Mouse (Mus musculus) thymus, adult 2 months (tissue): ENCODE data around the gene Vmn1r16.

Experiments used
- CTCF ChIP-seq: fragments of 200-500 bp; IDR thresholded peaks from 2 replicates; pipeline ENCODE4 v1.5.1; 2012; ENCODE audit warnings: mild to moderate bottlenecking, control low read depth, low read length, moderate library complexity, borderline replicate concordance; ENCODE audit not compliant: control insufficient read depth, poor library complexity, insufficient read depth; ENCODE audit errors: extremely low read depth
- POLR2A ChIP-seq: fragments of 200-500 bp; IDR thresholded peaks from 2 replicates; pipeline ENCODE4 v1.6.1; 2012; ENCODE audit warnings: mild to moderate bottlenecking, low read length, control low read depth, moderate library complexity; ENCODE audit not compliant: control insufficient read depth, poor library complexity, insufficient read depth; ENCODE audit errors: extremely low read depth

DNA sequence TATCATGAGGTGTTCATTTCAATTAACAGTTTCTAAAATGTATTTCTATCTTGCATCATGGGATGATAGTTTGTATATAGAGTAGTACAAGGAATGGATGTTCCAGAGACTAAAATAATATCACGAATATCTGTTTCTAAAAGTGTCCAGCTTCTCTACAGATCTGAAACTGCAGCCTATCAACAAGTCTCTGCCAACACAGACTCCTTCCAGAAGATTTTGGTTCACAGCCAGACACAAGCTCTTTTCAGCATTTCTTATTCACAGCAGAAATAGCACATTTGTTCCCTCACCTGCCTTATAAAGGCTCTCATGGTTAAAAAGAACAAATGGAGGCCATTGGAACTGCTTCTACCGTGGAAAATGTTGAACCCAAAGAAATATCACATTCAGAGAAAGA, 27.6 kb upstream of the Vmn1r16 start:
- no peak for TF ChIP-seq POLR2A
- no peak for TF ChIP-seq CTCF
